Mouse (Mus musculus): ENCODE results near the gene Vmn1r225. TPM values are rescaled to one million over a fixed set of nuclear protein-coding genes. Genes with fewer than 3 reads are reported as not detected.

Gene Vmn1r225
- not detected for polyA plus RNA-seq (2014; fragmentation: Illumina TruSeq; extraction: RNeasy Lipid Tissue Mini Kit (QIAGEN cat#74804); ENCODE audit: low read depth, low replicate concordance)

GRCm38 (mm10) chr17:20497858-20498257, at the start of gene Vmn1r225:
Gene Vmn1r225 (plus strand): TSS chr17:20498158.

GRCm38 (mm10) chr17:20481231-20481630, 16.7 kb upstream of the Vmn1r225 start, which contains the start of gene Vmn2r108:
Gene Vmn2r108 (minus strand): TSS chr17:20481331.

Other genes with a start within 250 kb of the Vmn1r225 start
- not detected for gene Vmn2r106, start 212.6 kb upstream of the Vmn1r225 start, polyA plus RNA-seq (2014; fragmentation: Illumina TruSeq; extraction: RNeasy Lipid Tissue Mini Kit (QIAGEN cat#74804); ENCODE audit: low read depth, low replicate concordance)
- not detected for gene Vmn2r107, start 152.9 kb upstream of the Vmn1r225 start, polyA plus RNA-seq (2014; fragmentation: Illumina TruSeq; extraction: RNeasy Lipid Tissue Mini Kit (QIAGEN cat#74804); ENCODE audit: low read depth, low replicate concordance)
- not detected for gene Vmn1r224, start 84.0 kb upstream of the Vmn1r225 start, polyA plus RNA-seq (2014; fragmentation: Illumina TruSeq; extraction: RNeasy Lipid Tissue Mini Kit (QIAGEN cat#74804); ENCODE audit: low read depth, low replicate concordance)
- gene Vmn2r108, start 16.8 kb upstream of the Vmn1r225 start, polyA plus RNA-seq (2014; fragmentation: Illumina TruSeq; extraction: RNeasy Lipid Tissue Mini Kit (QIAGEN cat#74804); ENCODE audit: low read depth, low replicate concordance): not detected
- gene Vmn2r109, start 66.6 kb downstream of the Vmn1r225 start, polyA plus RNA-seq (2014; fragmentation: Illumina TruSeq; extraction: RNeasy Lipid Tissue Mini Kit (QIAGEN cat#74804); ENCODE audit: low read depth, low replicate concordance): not detected
- not detected for gene Vmn2r110, start 98.3 kb downstream of the Vmn1r225 start, polyA plus RNA-seq (2014; fragmentation: Illumina TruSeq; extraction: RNeasy Lipid Tissue Mini Kit (QIAGEN cat#74804); ENCODE audit: low read depth, low replicate concordance)
- gene Fpr-rs3, start 126.7 kb downstream of the Vmn1r225 start, polyA plus RNA-seq (2014; fragmentation: Illumina TruSeq; extraction: RNeasy Lipid Tissue Mini Kit (QIAGEN cat#74804); ENCODE audit: low read depth, low replicate concordance): not detected
- not detected for gene Vmn1r226, start 184.7 kb downstream of the Vmn1r225 start, polyA plus RNA-seq (2014; fragmentation: Illumina TruSeq; extraction: RNeasy Lipid Tissue Mini Kit (QIAGEN cat#74804); ENCODE audit: low read depth, low replicate concordance)
- gene Vmn1r227, start 231.7 kb downstream of the Vmn1r225 start, polyA plus RNA-seq (2014; fragmentation: Illumina TruSeq; extraction: RNeasy Lipid Tissue Mini Kit (QIAGEN cat#74804); ENCODE audit: low read depth, low replicate concordance): not detected

All from liver, adult 10 weeks (tissue).